Mouse (Mus musculus) embryonic facial prominence, embryonic 11.5 days (tissue): ENCODE data around the gene Scamp3. TPM values are rescaled to one million over a fixed set of nuclear protein-coding genes. Genes with fewer than 3 reads are reported as not detected.

Experiments
- ATAC-seq: fragments of 200-750 bp; cut with Nextera tagmentation; replicated peaks from 2 replicates; pipeline ENCODE4 v1.8.0; 2017; ENCODE audit warnings: low read depth; ENCODE audit not compliant: insufficient number of reproducible peaks, low FRiP score, low TSS enrichment
- DNase-seq: peaks from one replicate; pipeline ENCODE4 v3.0.0-alpha.2; 2015; ENCODE audit warnings: low spot score
- H3K27ac ChIP-seq: fragments of 300-500 bp; sonication (generic); replicated peaks from 2 replicates; pipeline ENCODE4 v1.5.1; 2014; ENCODE audit warnings: mild to moderate bottlenecking, low read depth, low read length, control low read depth
- H3K27me3 ChIP-seq: fragments of 300-500 bp; sonication (generic); 2 replicates; pipeline ENCODE4 v1.6.1; 2014; ENCODE audit warnings: mild to moderate bottlenecking, low read length, moderate library complexity, mixed read lengths; ENCODE audit not compliant: control insufficient read depth, insufficient read depth
- H3K36me3 ChIP-seq: fragments of 300-500 bp; sonication (generic); replicated peaks from 2 replicates; pipeline ENCODE4 v1.6.1; 2014; ENCODE audit warnings: low read depth, mild to moderate bottlenecking, low read length, moderate library complexity, mixed read lengths; ENCODE audit not compliant: control insufficient read depth, insufficient read depth
- H3K4me1 ChIP-seq: fragments of 300-500 bp; sonication (generic); 2 replicates; pipeline ENCODE4 v1.6.1; 2014; ENCODE audit warnings: low read length, mixed read lengths; ENCODE audit not compliant: control insufficient read depth, insufficient read depth
- H3K4me2 ChIP-seq: fragments of 300-500 bp; sonication (generic); 2 replicates; pipeline ENCODE4 v1.6.1; 2014; ENCODE audit warnings: low read depth, mild to moderate bottlenecking, control low read depth, low read length, moderate library complexity
- H3K4me3 ChIP-seq: fragments of 300-500 bp; sonication (generic); 2 replicates; pipeline ENCODE4 v1.5.1; 2014; ENCODE audit warnings: low read depth, low read length, control low read depth
- H3K9ac ChIP-seq: fragments of 300-500 bp; sonication (generic); replicated peaks from 2 replicates; pipeline ENCODE4 v1.6.1; 2014; ENCODE audit warnings: mild to moderate bottlenecking, control low read depth, low read length
- H3K9me3 ChIP-seq: fragments of 300-500 bp; sonication (generic); replicated peaks from 2 replicates; pipeline ENCODE4 v1.6.1; 2016; ENCODE audit warnings: mild to moderate bottlenecking, low read length, inconsistent platforms, mixed read lengths; ENCODE audit not compliant: control insufficient read depth
- WGBS: fragments of 180-500 bp; shearing (Covaris S2); extraction: QIAGEN DNeasy Blood & Tissue Kit; methylation state at CpG from one replicate; pipeline ENCODE4 v1.1.7; 2014; 5-methylcytosine and 5-hydroxymethylcytosine counted together
- polyA plus RNA-seq: library from polyadenylated mRNA; unstranded; fragments of >200 nt; fragmentation: Nextera tagmentation; extraction: Ambion mirVana; gene quantifications from 2 replicates; pipeline ENCODE4 v1.2.1, GENCODE M21; 2014

Scamp3 gene
- polyA plus RNA-seq, 1 experiment from 2014 or later: 80.5 TPM

GRCm38 (mm10) chr3:89225918-89226317, 48.6 kb downstream of the Scamp3 start:
- H3K27me3 ChIP-seq: peaks cover 2% of the 10 kb centered on the region; the same call in 1 of the 2 replicates
- H3K9ac ChIP-seq: peak overlapping the region; percentile 72
- peak; percentile 53 for ATAC-seq
- 38% methylated on average over 4 of the region's 4 CpGs for WGBS
- H3K9me3 ChIP-seq: no peaks in the 10 kb centered on the region
- H3K27ac ChIP-seq: 0 out of 2 replicates have a peak overlapping the region, but pooled peaks have one; percentile 3
- H3K4me1 ChIP-seq: peaks cover 6% of the 10 kb centered on the region
- peak; percentile 71 for DNase-seq
- peak overlapping the region; percentile 39 for H3K4me2 ChIP-seq
- H3K4me3 ChIP-seq: peak overlapping the region; percentile 52
- H3K36me3 ChIP-seq: no peaks in the 10 kb centered on the region; the same call in 1 of the 2 replicates

- ATAC-seq (no peak), DNase-seq (no peak)
- Histone ChIP-seq H3K4me1 (peaks cover 6% of the 10 kb centered on the region), H3K4me2 (peak overlapping the region; percentile 90), H3K36me3 (no peaks in the 10 kb centered on the region; the same call in 1 of the 2 replicates), H3K27me3 (peaks cover 2% of the 10 kb centered on the region; the same call in 1 of the 2 replicates), H3K27ac (peak overlapping the region; percentile 3; the same call in 1 of the 2 replicates), H3K9me3 (no peaks in the 10 kb centered on the region), H3K9ac (peak overlapping the region; percentile 72), H3K4me3 (peak overlapping the region; percentile 52)
- 15% methylated on average over 11 of the region's 11 CpGs for WGBS
Measured at GRCm38 (mm10) chr3:89226361-89226760, 49.1 kb downstream of the Scamp3 start.

- peak; percentile 8 for ATAC-seq
- Histone ChIP-seq H3K27ac (peak within 1 kb of the TSS; percentile 59), H3K9me3 (no peaks in the 10 kb centered on the region), H3K4me2 (peak within 1 kb of the TSS; percentile 90), H3K4me1 (peaks cover 6% of the 10 kb centered on the region), H3K4me3 (peak within 1 kb of the TSS; percentile 52), H3K27me3 (peaks cover 2% of the 10 kb centered on the region; the same call in 1 of the 2 replicates), H3K9ac (peak within 1 kb of the TSS; percentile 72), H3K36me3 (no peaks in the 10 kb centered on the region; the same call in 1 of the 2 replicates)
- no peak for DNase-seq
- WGBS: 2% methylated on average over 21 of the region's 21 CpGs
Measured at GRCm38 (mm10) chr3:89226900-89227299, 49.6 kb downstream of the Scamp3 start, which contains the start of gene Mtx1. Gene Mtx1 (minus strand): TSS chr3:89227088.

- H3K4me1 ChIP-seq: peaks cover 6% of the 10 kb centered on the region
Measured at GRCm38 (mm10) chr3:89227307-89228179, 50.3 kb downstream of the Scamp3 start.

GRCm38 (mm10) chr3:89228180-89228549, 50.9 kb downstream of the Scamp3 start:
- no peak overlapping the region for H3K27ac ChIP-seq
- peaks cover 2% of the 10 kb centered on the region; the same call in 1 of the 2 replicates for H3K27me3 ChIP-seq
- H3K9me3 ChIP-seq: no peaks in the 10 kb centered on the region
- ATAC-seq (peak; percentile 12; the same call in 1 of the 2 replicates), DNase-seq (peak; percentile 92)
- H3K36me3 ChIP-seq: no peaks in the 10 kb centered on the region
- WGBS: under 1% methylated on average over 19 of the region's 20 CpGs
- H3K4me3 ChIP-seq: peak overlapping the region; percentile 52
- peak overlapping the region; percentile 90 for H3K4me2 ChIP-seq
- H3K4me1 ChIP-seq: peaks cover 6% of the 10 kb centered on the region
- peak overlapping the region; percentile 72 for H3K9ac ChIP-seq

More at GRCm38 (mm10) chr3:89227307-89228179, 50.3 kb downstream of the Scamp3 start:
- ATAC-seq: peak; percentile 69
- Histone ChIP-seq H3K27me3 (peaks cover 2% of the 10 kb centered on the region; the same call in 1 of the 2 replicates), H3K36me3 (no peaks in the 10 kb centered on the region; the same call in 1 of the 2 replicates), H3K9ac (peak overlapping the region; percentile 72), H3K4me3 (peak overlapping the region; percentile 52), H3K9me3 (no peaks in the 10 kb centered on the region), H3K4me2 (peak overlapping the region; percentile 90), H3K27ac (peak overlapping the region; percentile 59)
- WGBS: 2% methylated on average over 41 of the region's 41 CpGs
- DNase-seq: peak; percentile 98

GRCm38 (mm10) chr3:89228836-89229235, 51.6 kb downstream of the Scamp3 start, which contains the start of gene Muc1:
Gene Muc1 (plus strand): TSS chr3:89229057.
- H3K4me2 ChIP-seq: peak within 1 kb of the TSS; percentile 90
- peak within 1 kb of the TSS; percentile 59 for H3K27ac ChIP-seq
- H3K36me3 ChIP-seq: no peaks in the 10 kb centered on the region
- H3K4me1 ChIP-seq: peaks cover 6% of the 10 kb centered on the region
- peaks cover 2% of the 10 kb centered on the region; the same call in 1 of the 2 replicates for H3K27me3 ChIP-seq
- ATAC-seq: no peak
- peak within 1 kb of the TSS; percentile 72 for H3K9ac ChIP-seq
- H3K4me3 ChIP-seq: peak within 1 kb of the TSS; percentile 52
- WGBS: 22% methylated on average over 10 of the region's 10 CpGs
- DNase-seq: no peak
- no peaks in the 10 kb centered on the region for H3K9me3 ChIP-seq

GRCm38 (mm10) chr3:89229276-89229675, 52.0 kb downstream of the Scamp3 start:
- Histone ChIP-seq H3K4me2 (no peak overlapping the region), H3K27ac (no peak overlapping the region), H3K36me3 (no peaks in the 10 kb centered on the region), H3K9me3 (no peaks in the 10 kb centered on the region), H3K27me3 (peaks cover 2% of the 10 kb centered on the region; the same call in 1 of the 2 replicates), H3K9ac (no peak overlapping the region), H3K4me3 (no peak overlapping the region), H3K4me1 (peaks cover 6% of the 10 kb centered on the region)
- no peak for ATAC-seq
- 61% methylated on average over 4 of the region's 4 CpGs for WGBS
- DNase-seq: no peak
